Mouse (Mus musculus) limb, embryonic 14.5 days (tissue): ENCODE measurements at regions not wholly inside any gene's neighbourhood (a gene's known extent, or its start where the extent isn't known, plus 50 kb on each side); places are given as distances from the start of the nearest gene placed in this dataset.

Experiments used
- ATAC-seq: fragments of 200-750 bp; cut with Nextera tagmentation; 2 replicates; pipeline ENCODE4 v1.8.0; 2017; ENCODE audit warnings: low read depth, moderate number of reproducible peaks, moderate TSS enrichment; ENCODE audit not compliant: low FRiP score
- DNase-seq: peaks from one replicate; pipeline ENCODE4 v3.0.0-alpha.2; 2015; ENCODE audit warnings: low spot score
- H3K27ac ChIP-seq: fragments of 300-500 bp; sonication (generic); replicated peaks from 2 replicates; pipeline ENCODE4 v1.5.1; 2014; ENCODE audit warnings: low read depth, mild to moderate bottlenecking, low read length, moderate library complexity, mixed read lengths
- H3K27me3 ChIP-seq: fragments of 300-500 bp; sonication (generic); 2 replicates; pipeline ENCODE4 v1.6.1; 2014; ENCODE audit warnings: low read length, mixed read lengths; ENCODE audit not compliant: control insufficient read depth, insufficient read depth
- H3K36me3 ChIP-seq: fragments of 300-500 bp; sonication (generic); 2 replicates; pipeline ENCODE4 v1.6.1; 2014; ENCODE audit warnings: mild to moderate bottlenecking, low read length, moderate library complexity, mixed read lengths; ENCODE audit not compliant: control insufficient read depth, insufficient read depth
- H3K4me1 ChIP-seq: fragments of 300-500 bp; sonication (generic); 2 replicates; pipeline ENCODE4 v1.6.1; 2014; ENCODE audit warnings: antibody characterized with exemption, low read length, mixed read lengths; ENCODE audit not compliant: control insufficient read depth, insufficient read depth
- H3K4me2 ChIP-seq: fragments of 300-500 bp; sonication (generic); replicated peaks from 2 replicates; pipeline ENCODE4 v1.6.1; 2014; ENCODE audit warnings: low read depth, mild to moderate bottlenecking, low read length, moderate library complexity; ENCODE audit not compliant: severe bottlenecking
- H3K4me3 ChIP-seq: fragments of 300-500 bp; sonication (generic); replicated peaks from 2 replicates; pipeline ENCODE4 v1.5.1; 2014; ENCODE audit warnings: low read length
- H3K9ac ChIP-seq: fragments of 300-500 bp; sonication (generic); 2 replicates; pipeline ENCODE4 v1.6.1; 2014; ENCODE audit warnings: mild to moderate bottlenecking, low read depth, low read length, moderate library complexity; ENCODE audit not compliant: severe bottlenecking
- H3K9me3 ChIP-seq: fragments of 300-500 bp; sonication (generic); 2 replicates; pipeline ENCODE4 v1.6.1; 2016; ENCODE audit warnings: low read length; ENCODE audit not compliant: control insufficient read depth
- POLR2A ChIP-seq: fragments of 200-500 bp; IDR thresholded peaks from 2 replicates; pipeline ENCODE4 v1.8.0; 2012; ENCODE audit warnings: inconsistent platforms, mild to moderate bottlenecking, moderate library complexity, borderline replicate concordance; ENCODE audit not compliant: insufficient read depth, insufficient read length; ENCODE audit errors: extremely low read depth
- WGBS: fragments of 180-500 bp; shearing (Covaris S2); extraction: QIAGEN DNeasy Blood & Tissue Kit; methylation state at CpG from one replicate; pipeline ENCODE4 v1.1.7; 2014; 5-methylcytosine and 5-hydroxymethylcytosine counted together

GRCm38 (mm10) chr13:44252496-44252895 lies 467.9 kb downstream of the Cd83 start:
- H3K27ac ChIP-seq: no peak overlapping the region
- no peak overlapping the region for H3K4me3 ChIP-seq
- WGBS: 78% methylated on average over 3 of the region's 3 CpGs
- ATAC-seq (no peak), DNase-seq (no peak)
- no peak overlapping the region for H3K4me2 ChIP-seq
- H3K36me3 ChIP-seq: no peaks in the 10 kb centered on the region
- H3K27me3 ChIP-seq: no peaks in the 10 kb centered on the region
- H3K4me1 ChIP-seq: peaks cover 16% of the 10 kb centered on the region
- H3K9me3 ChIP-seq: no peaks in the 10 kb centered on the region
- TF ChIP-seq POLR2A: no peak
- H3K9ac ChIP-seq: no peak overlapping the region

- H3K36me3 ChIP-seq: no peaks in the 10 kb centered on the region
- no peak overlapping the region for H3K27ac ChIP-seq
- WGBS: 83% methylated on average over 10 of the region's 10 CpGs
- H3K9ac ChIP-seq: no peak overlapping the region
- H3K4me1 ChIP-seq: peaks cover 20% of the 10 kb centered on the region
- H3K4me3 ChIP-seq: no peak overlapping the region
- no peaks in the 10 kb centered on the region for H3K27me3 ChIP-seq
- no peaks in the 10 kb centered on the region for H3K9me3 ChIP-seq
- TF ChIP-seq POLR2A: no peak
- DNase-seq: no peak
- no peak overlapping the region for H3K4me2 ChIP-seq
- ATAC-seq: no peak
Observed at GRCm38 (mm10) chr13:44258422-44258821, 470.9 kb upstream of the Jarid2 start.

- Histone ChIP-seq H3K27ac (no peak overlapping the region), H3K27me3 (no peaks in the 10 kb centered on the region), H3K36me3 (no peaks in the 10 kb centered on the region), H3K9me3 (no peaks in the 10 kb centered on the region), H3K4me1 (peaks cover 20% of the 10 kb centered on the region), H3K4me2 (no peak overlapping the region), H3K9ac (no peak overlapping the region), H3K4me3 (no peak overlapping the region)
- WGBS: 39% methylated on average over 6 of the region's 6 CpGs
- ATAC-seq: no peak
- TF ChIP-seq POLR2A: no peak
- DNase-seq: peak; percentile 67
Observed at GRCm38 (mm10) chr13:44260039-44260438, 469.2 kb upstream of the Jarid2 start.

- DNase-seq: peak; percentile 75
- peak; percentile 57; the same call in 1 of the 2 replicates for ATAC-seq
Observed at GRCm38 (mm10) chr13:44260637-44261333, 468.5 kb upstream of the Jarid2 start.

GRCm38 (mm10) chr13:44272746-44273524 lies 456.3 kb upstream of the Jarid2 start:
- whole genome bisulfite sequencing: 75% methylated on average over 16 of the region's 16 CpGs
- DNase-seq (no peak), ATAC-seq (no peak)
- Histone ChIP-seq H3K4me1 (no peaks in the 10 kb centered on the region), H3K9me3 (no peaks in the 10 kb centered on the region), H3K4me2 (no peak overlapping the region), H3K27ac (no peak overlapping the region), H3K4me3 (no peak overlapping the region), H3K9ac (no peak overlapping the region), H3K36me3 (no peaks in the 10 kb centered on the region), H3K27me3 (no peaks in the 10 kb centered on the region)
- TF ChIP-seq POLR2A: no peak

More at GRCm38 (mm10) chr13:44260637-44261333, 468.5 kb upstream of the Jarid2 start:
- 38% methylated on average over 8 of the region's 8 CpGs for whole genome bisulfite sequencing
- Histone ChIP-seq H3K27ac (peak overlapping the region; percentile 9), H3K27me3 (no peaks in the 10 kb centered on the region), H3K4me2 (no peak overlapping the region), H3K36me3 (no peaks in the 10 kb centered on the region), H3K4me3 (no peak overlapping the region), H3K9ac (no peak overlapping the region), H3K4me1 (peaks cover 20% of the 10 kb centered on the region), H3K9me3 (no peaks in the 10 kb centered on the region)
- no peak for TF ChIP-seq POLR2A
